Mouse (Mus musculus) ES-E14 (cell line): ENCODE measurements around the gene 9930111J21Rik2. TPM values are rescaled to one million over a fixed set of nuclear protein-coding genes. Genes with fewer than 3 reads are reported as not detected.
"Not testable (repeated sequence)": the region's sequence is repeated elsewhere in the genome, so short reads cannot be mapped to it uniquely, and the experiment has no call there.

ENCODE experiments used
- DNase-seq: peaks from one replicate; pipeline ENCODE4 v3.0.0-alpha.2; 2013; ENCODE audit warnings: low read depth, low spot score
- H3K27ac ChIP-seq: 2 replicates; pipeline ENCODE4 v1.5.1; 2012; ENCODE audit warnings: low read depth, mild to moderate bottlenecking, low read length, moderate library complexity, mixed read lengths; ENCODE audit not compliant: poor library complexity, insufficient read depth, severe bottlenecking
- H3K36me3 ChIP-seq: 2 replicates; pipeline ENCODE4 v1.6.1; 2012; ENCODE audit warnings: mild to moderate bottlenecking, low read length, moderate library complexity, mixed read lengths; ENCODE audit not compliant: control insufficient read depth, poor library complexity, insufficient read depth, severe bottlenecking
- H3K4me1 ChIP-seq, 2 experiments: fragments of 150-350 bp in 1 of 2; sonication (generic) in 1 of 2; 2 replicates each; pipeline ENCODE4 v1.6.1; 2012; ENCODE audit warnings: low read length in 2 of 2, mild to moderate bottlenecking in 1 of 2, mixed read lengths in 1 of 2; ENCODE audit not compliant: control insufficient read depth in 2 of 2, insufficient read depth in 2 of 2, poor library complexity in 1 of 2
- H3K4me3 ChIP-seq, 2 experiments: fragments of 150-350 bp in 1 of 2; sonication (generic) in 1 of 2; 2 replicates each; pipeline ENCODE4 v1.5.1; 2012; ENCODE audit warnings: low read length in 2 of 2, low read depth in 1 of 2, mild to moderate bottlenecking in 1 of 2, mixed read lengths in 1 of 2; ENCODE audit not compliant: insufficient read depth in 1 of 2, poor library complexity in 1 of 2, severe bottlenecking in 1 of 2
- H3K9ac ChIP-seq: 2 replicates; pipeline ENCODE4 v1.6.1; 2012; ENCODE audit warnings: low read depth, mild to moderate bottlenecking, low read length, mixed read lengths; ENCODE audit not compliant: poor library complexity, insufficient read depth, severe bottlenecking
- H3K9me3 ChIP-seq: fragments of 150-350 bp; sonication (generic); 2 replicates; pipeline ENCODE4 v1.6.1; 2012; ENCODE audit warnings: low read depth, mild to moderate bottlenecking, low read length; ENCODE audit not compliant: control insufficient read depth, insufficient read depth
- CHD2 ChIP-seq: IDR thresholded peaks from 2 replicates; pipeline ENCODE4 v1.6.1; 2014; ENCODE audit warnings: mild to moderate bottlenecking, low read depth, low read length, inconsistent platforms
- HCFC1 ChIP-seq: IDR thresholded peaks from 2 replicates; pipeline ENCODE4 v1.6.1; 2012; ENCODE audit warnings: low read length, inconsistent platforms, borderline replicate concordance; ENCODE audit not compliant: insufficient read depth
- MAFK ChIP-seq: IDR thresholded peaks from 2 replicates; pipeline ENCODE4 v1.6.1; 2014; ENCODE audit warnings: mild to moderate bottlenecking, low read depth, low read length, inconsistent platforms; ENCODE audit not compliant: insufficient read depth
- ZC3H11A ChIP-seq: IDR thresholded peaks from 2 replicates; pipeline ENCODE4 v1.6.1; 2012; ENCODE audit warnings: low read depth, mild to moderate bottlenecking, inconsistent platforms, low read length, borderline replicate concordance
- ZNF384 ChIP-seq: IDR thresholded peaks from 2 replicates; pipeline ENCODE4 v1.6.1; 2012; ENCODE audit warnings: low read depth, low read length, inconsistent platforms
- in situ Hi-C, 2 experiments: fragments of 600-800 bp; cut with MboI; formaldehyde crosslinking; loops; one replicate each; pipeline ENCODE4 v1.15.1; 2025; ENCODE audit warnings: low sequenced_read_pairs in 2 of 2, inconsistent platforms in 1 of 2; ENCODE audit not compliant: unreplicated experiment in 2 of 2
- total RNA-seq: library from RNA; depleted of rRNA; stranded (reverse); fragments of 300-350 nt; gene quantifications from 2 replicates; pipeline ENCODE4 v1.2.3, GENCODE M21; 2012

9930111J21Rik2 gene
- total RNA-seq, 1 experiment = 0.54 TPM

DNA sequence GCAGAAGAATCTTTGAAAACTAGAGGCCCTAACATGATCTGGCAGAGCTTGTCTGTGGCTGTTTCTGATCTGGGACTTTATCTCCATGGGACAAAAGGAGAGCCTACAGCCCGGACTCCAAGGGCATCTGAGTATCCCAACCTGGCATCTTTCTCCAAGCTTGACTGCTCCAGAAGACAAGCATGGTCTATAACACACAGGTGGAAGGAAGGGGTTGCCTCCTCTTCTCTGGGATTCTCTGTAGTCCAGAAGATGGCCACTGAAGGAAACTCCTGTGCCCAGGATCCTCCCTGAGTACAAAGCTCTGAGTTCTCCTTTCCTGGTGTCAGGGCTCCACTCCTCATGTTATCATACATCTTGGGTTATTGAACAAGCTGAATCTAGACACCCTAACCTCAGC, 29.6 kb upstream of the 9930111J21Rik2 start:
- in situ Hi-C loops = no loop called here
- Histone ChIP-seq H3K27ac (no peak overlapping the region), H3K9ac (no peak overlapping the region), H3K36me3 (no peaks in the 10 kb centered on the region), H3K4me1 (no peaks in the 10 kb centered on the region), H3K9me3 (no peaks in the 10 kb centered on the region), H3K4me3 (no peak overlapping the region)
- no peak for DNase-seq
- no peak for TF ChIP-seq MAFK
- TF ChIP-seq HCFC1 = no peak
- no peak for TF ChIP-seq ZNF384
- no peak for TF ChIP-seq CHD2
- TF ChIP-seq ZC3H11A = no peak

DNA sequence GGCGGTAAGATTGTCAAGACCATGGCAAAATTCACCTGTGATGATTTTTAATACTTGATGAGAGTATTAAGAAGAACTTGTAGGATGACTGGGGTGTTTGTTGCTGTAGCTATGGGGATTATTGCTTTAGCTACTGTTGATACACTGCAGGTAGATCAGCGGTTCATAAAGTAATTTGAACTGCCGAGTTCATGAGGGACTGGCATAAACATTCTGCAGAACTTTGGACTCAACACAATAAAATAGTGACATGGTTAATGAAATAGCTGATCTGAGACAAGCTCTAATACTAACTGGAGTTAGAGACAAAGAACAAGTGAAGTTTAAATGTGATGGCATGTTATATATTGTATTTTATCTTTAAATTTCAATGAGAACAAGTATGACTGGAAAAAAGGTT, 27.7 kb upstream of the 9930111J21Rik2 start:
- H3K27ac ChIP-seq = no peak overlapping the region
- no peaks in the 10 kb centered on the region for H3K4me1 ChIP-seq
- no peak overlapping the region for H3K4me3 ChIP-seq
- no peak for TF ChIP-seq HCFC1
- TF ChIP-seq ZC3H11A = no peak
- H3K9me3 ChIP-seq = no peaks in the 10 kb centered on the region
- in situ Hi-C loops = loop anchor here in 1 of 2 experiments (10.0 kb wide), 1 partner anchor 84 kb away; the partner anchor contains the start of genes Gm12185 and Tgtp1
- no peak for DNase-seq
- H3K9ac ChIP-seq = no peak overlapping the region
- H3K36me3 ChIP-seq = no peaks in the 10 kb centered on the region

DNA sequence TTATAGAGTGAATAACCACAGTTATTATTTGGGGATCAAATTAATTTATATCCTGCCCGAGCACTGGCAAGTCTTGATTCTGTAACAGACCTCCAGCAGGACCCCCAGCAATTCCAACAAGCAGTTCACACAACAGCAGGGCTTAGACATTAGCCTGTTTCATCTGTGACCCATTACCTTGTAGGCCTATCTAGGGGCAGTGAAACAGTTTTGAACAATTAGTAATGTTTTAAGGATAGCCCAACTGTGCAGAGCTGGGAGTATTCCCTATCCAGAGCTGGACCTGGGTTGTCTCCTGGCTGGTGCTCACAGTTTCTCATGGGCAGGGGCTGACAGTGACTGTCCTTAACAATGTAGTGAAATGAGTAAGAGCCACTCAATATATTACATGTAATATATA, 26.0 kb upstream of the 9930111J21Rik2 start:
- no peaks in the 10 kb centered on the region for H3K4me1 ChIP-seq
- H3K27ac ChIP-seq = no peak overlapping the region
- DNase-seq = no peak
- no peak overlapping the region for H3K4me3 ChIP-seq
- TF ChIP-seq CHD2 (no peak), ZNF384 (no peak), MAFK (no peak), HCFC1 (no peak), ZC3H11A (no peak)
- in situ Hi-C loops = loop anchor here in 1 of 2 experiments (10.0 kb wide), 1 partner anchor 82 kb away; the partner anchor contains the start of genes Gm12185 and Tgtp1
- H3K9me3 ChIP-seq = no peaks in the 10 kb centered on the region
- no peaks in the 10 kb centered on the region for H3K36me3 ChIP-seq
- H3K9ac ChIP-seq = no peak overlapping the region

DNA sequence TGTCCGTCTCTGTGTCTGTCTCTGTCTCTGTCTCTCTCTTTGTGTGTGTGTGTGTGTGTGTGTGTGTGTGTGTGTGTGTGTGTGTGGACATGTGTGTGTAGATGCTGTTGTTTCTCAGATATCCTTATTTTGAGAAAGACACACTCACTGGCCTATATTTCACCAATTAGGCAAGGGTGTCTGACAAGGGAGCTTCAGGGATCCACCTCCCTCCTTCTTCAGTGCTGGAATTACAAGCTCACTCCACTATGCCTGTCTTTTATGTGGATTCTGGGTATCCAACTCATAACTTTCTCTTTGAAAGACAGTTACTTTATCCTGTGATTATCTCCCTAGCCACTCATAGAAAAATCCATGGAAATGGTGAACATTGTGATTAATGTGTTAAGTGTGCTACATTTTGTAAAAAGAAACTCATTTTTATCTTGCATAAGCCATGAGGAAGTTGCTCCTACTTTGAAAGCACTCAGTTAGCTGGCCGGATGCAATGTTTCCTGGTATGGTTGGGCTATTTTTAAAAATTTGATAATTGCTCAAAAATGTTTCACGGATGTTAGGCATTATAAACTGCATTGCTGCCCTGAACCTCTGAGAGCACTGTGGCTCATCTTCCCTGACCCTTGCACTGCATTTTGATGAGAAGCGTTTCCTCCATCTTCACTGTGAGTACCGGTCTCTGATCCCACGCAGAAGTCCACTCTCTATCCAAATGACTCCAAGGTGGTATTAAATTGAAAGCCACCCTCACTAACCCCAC, 25.1 kb upstream of the 9930111J21Rik2 start, which contains the start of gene Ifi47:
Ifi47 (plus strand) TSS at position 587 of the 757 bp plus-strand sequence.
- H3K4me3 ChIP-seq, H3K27ac ChIP-seq, H3K9ac ChIP-seq, H3K9me3 ChIP-seq, H3K4me1 ChIP-seq, DNase-seq, H3K36me3 ChIP-seq: not testable (repeated sequence)
- in situ Hi-C loops = loop anchor here in 1 of 2 experiments (10.0 kb wide), 1 partner anchor 81 kb away; the partner anchor contains the start of genes Gm12185 and Tgtp1

DNA sequence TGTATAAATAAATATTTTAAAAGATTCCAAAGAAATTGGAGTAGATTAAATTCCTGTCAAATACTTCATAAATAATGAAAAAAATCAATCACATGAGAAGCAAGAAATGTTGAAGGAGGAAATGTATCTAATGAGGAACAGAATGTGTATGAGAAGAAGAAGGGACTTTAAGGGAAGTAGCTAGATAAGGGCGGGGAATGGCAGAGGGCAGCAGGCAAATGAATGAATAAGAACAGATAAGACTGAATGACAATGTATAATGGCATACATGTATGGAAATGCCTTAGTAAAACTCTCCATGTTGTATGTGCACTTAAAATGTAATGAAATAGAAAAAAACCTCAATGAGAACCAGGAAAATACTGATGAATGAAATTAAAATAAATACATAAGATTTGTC, 17.3 kb upstream of the 9930111J21Rik2 start:
- H3K9ac ChIP-seq = no peak overlapping the region
- 0 out of 2 replicates have a peak, but pooled peaks cover 1% of the 10 kb centered on the region for H3K9me3 ChIP-seq
- in situ Hi-C loops = no loop called here
- H3K4me3 ChIP-seq = no peak overlapping the region
- no peaks in the 10 kb centered on the region for H3K36me3 ChIP-seq
- no peak overlapping the region for H3K27ac ChIP-seq
- no peak for TF ChIP-seq CHD2
- TF ChIP-seq HCFC1 = no peak
- TF ChIP-seq ZNF384 = no peak
- TF ChIP-seq MAFK = no peak
- no peak for TF ChIP-seq ZC3H11A
- no peak for DNase-seq
- H3K4me1 ChIP-seq = no peaks in the 10 kb centered on the region

DNA sequence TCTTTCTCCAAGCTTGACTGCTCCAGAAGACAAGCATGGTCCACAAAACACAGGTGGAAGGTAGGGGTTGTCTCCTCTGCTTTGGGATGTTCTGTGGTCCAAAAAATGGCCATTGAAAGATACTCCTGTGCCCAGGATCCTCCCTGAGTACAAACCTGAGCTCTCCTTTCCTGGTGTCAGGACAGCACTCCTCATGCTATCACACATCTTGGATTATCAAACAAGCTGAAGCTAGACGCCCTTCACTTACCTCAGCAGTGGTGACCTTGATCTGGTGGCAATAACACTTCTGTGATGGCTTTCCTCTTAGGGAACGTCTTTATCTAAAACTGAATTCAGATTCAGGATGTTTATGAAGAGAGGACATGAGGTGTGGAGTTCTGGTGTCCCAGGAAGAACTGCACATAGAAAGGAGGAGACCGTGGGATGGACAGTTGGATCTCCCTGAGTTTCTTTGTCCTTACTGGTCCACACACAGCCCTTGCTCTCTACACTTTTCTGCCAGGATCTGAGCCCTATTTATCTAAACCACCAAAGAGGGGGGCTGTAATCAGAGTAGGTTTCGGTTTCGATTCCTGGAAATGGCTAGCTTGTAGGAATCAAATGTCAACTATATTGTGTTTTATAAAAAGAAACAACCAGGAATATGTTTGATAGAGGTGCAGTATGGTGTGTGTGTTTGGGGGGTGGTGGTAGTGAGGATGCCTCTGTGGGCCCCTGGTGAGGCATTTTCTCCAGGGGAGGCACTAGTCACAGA, 12.8 kb upstream of the 9930111J21Rik2 start, which contains the start of gene Tgtp2:
Tgtp2 (minus strand) TSS at position 494 of the 757 bp plus-strand sequence.
- H3K36me3 ChIP-seq, DNase-seq, H3K4me1 ChIP-seq, H3K9ac ChIP-seq, in situ Hi-C loops, H3K9me3 ChIP-seq, H3K4me3 ChIP-seq, H3K27ac ChIP-seq: not testable (repeated sequence)

DNA sequence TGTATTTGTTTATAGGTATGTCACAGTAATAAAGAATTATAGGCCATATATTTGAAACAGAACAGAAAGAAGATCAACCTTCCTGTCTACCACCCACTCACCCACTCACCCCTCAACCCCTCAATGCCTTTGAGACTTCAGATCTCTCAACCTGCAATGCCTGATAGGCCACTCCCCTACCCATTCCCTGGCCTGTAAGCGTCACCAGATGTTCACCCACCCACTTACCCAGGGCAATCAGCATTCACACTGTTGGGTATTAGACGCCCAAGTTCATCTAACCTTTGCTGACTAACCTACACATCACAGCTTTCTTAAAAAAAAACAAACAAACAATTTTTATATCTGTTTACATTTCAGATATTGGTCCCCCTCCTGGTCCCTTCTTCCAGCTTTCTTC, 10.8 kb upstream of the 9930111J21Rik2 start:
- H3K36me3 ChIP-seq, H3K9me3 ChIP-seq, DNase-seq, H3K27ac ChIP-seq, H3K4me3 ChIP-seq, H3K4me1 ChIP-seq, H3K9ac ChIP-seq, in situ Hi-C loops: not testable (repeated sequence)
